Mouse (Mus musculus): Measurements from ENCODE around the gene Atp8a2. TPM values are rescaled to one million over a fixed set of nuclear protein-coding genes. Genes with fewer than 3 reads are reported as not detected.

The Atp8a2 gene
- polyA plus RNA-seq, 1 experiment from 2014 or later, result 3.3 TPM

- ATAC-seq, result no peak
- H3K9me3 ChIP-seq (replicated peaks), result no peaks in the 10 kb centered on the region
- H3K27ac ChIP-seq, result no peak overlapping the region
Observed at GRCm38 (mm10) chr14:59657098-59657497, 539.9 kb downstream of the Atp8a2 start.

GRCm38 (mm10) chr14:59656591-59656990 is 540.4 kb downstream of the Atp8a2 start:
- H3K36me3 ChIP-seq, result no peaks in the 10 kb centered on the region
- H3K9ac ChIP-seq, result no peak overlapping the region
- H3K9me3 ChIP-seq (replicated peaks), result no peaks in the 10 kb centered on the region
- H3K4me1 ChIP-seq, result no peaks in the 10 kb centered on the region
- ATAC-seq, result no peak
- WGBS (ENCODE audit: insufficient replicate concordance), result 57% methylated on average over 6 of the region's 6 CpGs
- no peak overlapping the region for H3K27ac ChIP-seq
- H3K4me3 ChIP-seq, result no peak overlapping the region
- H3K27me3 ChIP-seq (replicated peaks), result no peaks in the 10 kb centered on the region
- H3K4me2 ChIP-seq, result no peak overlapping the region

More at GRCm38 (mm10) chr14:59657098-59657497, 539.9 kb downstream of the Atp8a2 start:
- H3K9ac ChIP-seq, result no peak overlapping the region
- H3K36me3 ChIP-seq, result no peaks in the 10 kb centered on the region
- H3K4me2 ChIP-seq, result no peak overlapping the region
- WGBS (ENCODE audit: insufficient replicate concordance), result 77% methylated on average over 1 of the region's 1 CpGs
- H3K4me1 ChIP-seq, result no peaks in the 10 kb centered on the region
- no peaks in the 10 kb centered on the region for H3K27me3 ChIP-seq (replicated peaks)
- no peak overlapping the region for H3K4me3 ChIP-seq

- H3K27ac ChIP-seq, result no peak overlapping the region
- 51% methylated on average over 6 of the region's 6 CpGs for WGBS (ENCODE audit: insufficient replicate concordance)
- peaks cover 6% of the 10 kb centered on the region for H3K4me1 ChIP-seq
- H3K36me3 ChIP-seq, result no peaks in the 10 kb centered on the region
- no peak for ATAC-seq
- no peak overlapping the region for H3K4me2 ChIP-seq
- no peaks in the 10 kb centered on the region for H3K9me3 ChIP-seq (replicated peaks)
- H3K4me3 ChIP-seq, result no peak overlapping the region
- no peak overlapping the region for H3K9ac ChIP-seq
- H3K27me3 ChIP-seq (replicated peaks), result no peaks in the 10 kb centered on the region
Observed at GRCm38 (mm10) chr14:59649337-59649736, 547.6 kb downstream of the Atp8a2 start.

- Histone ChIP-seq H3K4me2 (no peak overlapping the region), H3K27me3 (replicated peaks) (no peaks in the 10 kb centered on the region), H3K27ac (no peak overlapping the region), H3K4me3 (no peak overlapping the region), H3K9me3 (replicated peaks) (no peaks in the 10 kb centered on the region), H3K9ac (no peak overlapping the region), H3K4me1 (peaks cover 14% of the 10 kb centered on the region), H3K36me3 (no peaks in the 10 kb centered on the region)
- ATAC-seq, result no peak
- 70% methylated on average over 10 of the region's 10 CpGs for WGBS (ENCODE audit: insufficient replicate concordance)
Observed at GRCm38 (mm10) chr14:59648611-59649010, 548.4 kb downstream of the Atp8a2 start.

- ATAC-seq, result no peak
- peaks cover 18% of the 10 kb centered on the region for H3K4me1 ChIP-seq
- H3K27me3 ChIP-seq (replicated peaks), result no peaks in the 10 kb centered on the region
- H3K4me3 ChIP-seq, result no peak overlapping the region
- no peaks in the 10 kb centered on the region for H3K36me3 ChIP-seq
- WGBS (ENCODE audit: insufficient replicate concordance), result 59% methylated on average over 16 of the region's 16 CpGs
- no peak overlapping the region for H3K27ac ChIP-seq
- no peak overlapping the region for H3K4me2 ChIP-seq
- H3K9ac ChIP-seq, result no peak overlapping the region
- no peaks in the 10 kb centered on the region for H3K9me3 ChIP-seq (replicated peaks)
Observed at GRCm38 (mm10) chr14:59646826-59647697, 549.9 kb downstream of the Atp8a2 start.

- Histone ChIP-seq H3K4me2 (no peak overlapping the region), H3K9ac (no peak overlapping the region), H3K4me1 (peaks cover 18% of the 10 kb centered on the region), H3K36me3 (no peaks in the 10 kb centered on the region), H3K4me3 (no peak overlapping the region), H3K9me3 (replicated peaks) (no peaks in the 10 kb centered on the region), H3K27me3 (replicated peaks) (no peaks in the 10 kb centered on the region), H3K27ac (no peak overlapping the region)
- ATAC-seq, result no peak
- WGBS (ENCODE audit: insufficient replicate concordance), result 30% methylated on average over 3 of the region's 3 CpGs
Observed at GRCm38 (mm10) chr14:59644896-59645295, 552.1 kb downstream of the Atp8a2 start.

GRCm38 (mm10) chr14:59644166-59644565 is 552.8 kb downstream of the Atp8a2 start:
- Histone ChIP-seq H3K4me1 (peaks cover 18% of the 10 kb centered on the region), H3K9me3 (replicated peaks) (no peaks in the 10 kb centered on the region), H3K9ac (no peak overlapping the region), H3K36me3 (no peaks in the 10 kb centered on the region), H3K27me3 (replicated peaks) (no peaks in the 10 kb centered on the region), H3K4me2 (no peak overlapping the region), H3K27ac (no peak overlapping the region), H3K4me3 (no peak overlapping the region)
- WGBS (ENCODE audit: insufficient replicate concordance), result 50% methylated on average over 1 of the region's 1 CpGs
- ATAC-seq, result no peak

GRCm38 (mm10) chr14:59643582-59643981 is 553.4 kb downstream of the Atp8a2 start:
- Histone ChIP-seq H3K27ac (no peak overlapping the region), H3K9me3 (replicated peaks) (no peaks in the 10 kb centered on the region), H3K27me3 (replicated peaks) (no peaks in the 10 kb centered on the region), H3K4me1 (peaks cover 18% of the 10 kb centered on the region), H3K36me3 (no peaks in the 10 kb centered on the region), H3K4me3 (no peak overlapping the region), H3K4me2 (no peak overlapping the region), H3K9ac (no peak overlapping the region)
- ATAC-seq, result no peak
- 16% methylated on average over 12 of the region's 12 CpGs for WGBS (ENCODE audit: insufficient replicate concordance)

- Histone ChIP-seq H3K4me1 (peaks cover 18% of the 10 kb centered on the region), H3K9ac (no peak overlapping the region), H3K4me3 (no peak overlapping the region), H3K36me3 (no peaks in the 10 kb centered on the region), H3K4me2 (no peak overlapping the region), H3K27me3 (replicated peaks) (no peaks in the 10 kb centered on the region), H3K9me3 (replicated peaks) (no peaks in the 10 kb centered on the region), H3K27ac (no peak overlapping the region)
- WGBS (ENCODE audit: insufficient replicate concordance), result 56% methylated on average over 5 of the region's 5 CpGs
- no peak for ATAC-seq
Observed at GRCm38 (mm10) chr14:59641856-59642255, 555.1 kb downstream of the Atp8a2 start.

GRCm38 (mm10) chr14:59638906-59639703 is 557.9 kb downstream of the Atp8a2 start:
- Histone ChIP-seq H3K27me3 (replicated peaks) (no peaks in the 10 kb centered on the region), H3K9me3 (replicated peaks) (no peaks in the 10 kb centered on the region), H3K36me3 (no peaks in the 10 kb centered on the region), H3K27ac (no peak overlapping the region), H3K9ac (no peak overlapping the region), H3K4me1 (peaks cover 9% of the 10 kb centered on the region), H3K4me3 (no peak overlapping the region), H3K4me2 (no peak overlapping the region)
- 51% methylated on average over 7 of the region's 7 CpGs for WGBS (ENCODE audit: insufficient replicate concordance)
- no peak for ATAC-seq

- no peaks in the 10 kb centered on the region for H3K27me3 ChIP-seq (replicated peaks)
- no peaks in the 10 kb centered on the region for H3K9me3 ChIP-seq (replicated peaks)
- no peaks in the 10 kb centered on the region for H3K4me1 ChIP-seq
- H3K9ac ChIP-seq, result no peak overlapping the region
- ATAC-seq, result no peak
- 77% methylated on average over 9 of the region's 9 CpGs for WGBS (ENCODE audit: insufficient replicate concordance)
- H3K27ac ChIP-seq, result no peak overlapping the region
- H3K36me3 ChIP-seq, result no peaks in the 10 kb centered on the region
- no peak overlapping the region for H3K4me3 ChIP-seq
- no peak overlapping the region for H3K4me2 ChIP-seq
Observed at GRCm38 (mm10) chr14:59633988-59634387, 563.0 kb downstream of the Atp8a2 start.

- Histone ChIP-seq H3K4me2 (no peak overlapping the region), H3K4me1 (no peaks in the 10 kb centered on the region), H3K27ac (no peak overlapping the region), H3K9me3 (replicated peaks) (no peaks in the 10 kb centered on the region), H3K4me3 (no peak overlapping the region), H3K27me3 (replicated peaks) (no peaks in the 10 kb centered on the region), H3K36me3 (no peaks in the 10 kb centered on the region), H3K9ac (no peak overlapping the region)
- no peak for ATAC-seq
- 77% methylated on average over 5 of the region's 5 CpGs for WGBS (ENCODE audit: insufficient replicate concordance)
Observed at GRCm38 (mm10) chr14:59633295-59633898, 563.6 kb downstream of the Atp8a2 start.
